Mouse (Mus musculus) frontal cortex, adult 2 months (tissue): ENCODE data around the gene Rnf216. TPM values are rescaled to one million over a fixed set of nuclear protein-coding genes. Genes with fewer than 3 reads are reported as not detected.

Experiments used
- polyA plus RNA-seq: library from polyadenylated mRNA; depleted of rRNA; stranded (reverse); fragments of >200 nt; gene quantifications from 2 replicates; pipeline ENCODE4 v1.2.3, GENCODE M21; 2012; rRNA removed

The Rnf216 gene
- polyA plus RNA-seq, 1 experiment = 33.4 TPM

Other genes starting within 250 kb of the Rnf216 start
- gene Fbxl18, start 217.6 kb downstream of the Rnf216 start, polyA plus RNA-seq = 20.2 and 22.4 TPM in 2 replicates
- 2,513 and 2,530 TPM in 2 replicates for gene Actb, start 206.2 kb downstream of the Rnf216 start, polyA plus RNA-seq
- gene Fscn1, start 152.7 kb downstream of the Rnf216 start, polyA plus RNA-seq = 304 and 315 TPM in 2 replicates
- gene Olfr718-ps1, start 34.6 kb upstream of the Rnf216 start, polyA plus RNA-seq = 0.08 TPM in 1 of 2 replicates, not detected in the other
- 10.9 and 13.3 TPM in 2 replicates for gene Rbak, start 67.8 kb upstream of the Rnf216 start, polyA plus RNA-seq
- not detected in 2 replicates for gene Spdye4b, start 68.0 kb upstream of the Rnf216 start, polyA plus RNA-seq
- gene Spdye4a, start 113.9 kb upstream of the Rnf216 start, polyA plus RNA-seq = not detected in 2 replicates
- 20.2 and 22.5 TPM in 2 replicates for gene Zfp12, start 122.2 kb upstream of the Rnf216 start, polyA plus RNA-seq
- gene Zfp316, start 157.0 kb upstream of the Rnf216 start, polyA plus RNA-seq = 14.9 and 15.7 TPM in 2 replicates
- 8.8 TPM in 2 replicates for gene Zfp853, start 180.6 kb upstream of the Rnf216 start, polyA plus RNA-seq
- 16.9 and 17.0 TPM in 2 replicates for gene E130309D02Rik, start 202.4 kb upstream of the Rnf216 start, polyA plus RNA-seq
- 68.2 and 75.4 TPM in 2 replicates for gene Zdhhc4, start 216.3 kb upstream of the Rnf216 start, polyA plus RNA-seq
- 6.2 and 7.5 TPM in 2 replicates for gene Grid2ip, start 244.3 kb upstream of the Rnf216 start, polyA plus RNA-seq